Mouse (Mus musculus) intestine, postnatal 0 days (tissue): ENCODE results near the gene Synpo2. TPM values are rescaled to one million over a fixed set of nuclear protein-coding genes. Genes with fewer than 3 reads are reported as not detected.

Source experiments
- ATAC-seq: fragments of 200-750 bp; cut with Nextera tagmentation; 2 replicates; pipeline ENCODE4 v1.8.0; 2017; ENCODE audit warnings: mild to moderate bottlenecking, moderate TSS enrichment, moderate library complexity
- H3K27ac ChIP-seq: fragments of 300-500 bp; sonication (generic); 2 replicates; pipeline ENCODE4 v1.5.1; 2014; ENCODE audit warnings: mild to moderate bottlenecking, low read depth, low read length, moderate library complexity
- H3K27me3 ChIP-seq: fragments of 300-500 bp; sonication (generic); replicated peaks from 2 replicates; pipeline ENCODE4 v1.6.1; 2014; ENCODE audit warnings: low read length, mixed read lengths; ENCODE audit not compliant: control insufficient read depth, insufficient read depth
- H3K36me3 ChIP-seq: fragments of 300-500 bp; sonication (generic); 2 replicates; pipeline ENCODE4 v1.6.1; 2014; ENCODE audit warnings: mild to moderate bottlenecking, moderate library complexity; ENCODE audit not compliant: control insufficient read depth, insufficient read depth
- H3K4me1 ChIP-seq: fragments of 300-500 bp; sonication (generic); replicated peaks from 2 replicates; pipeline ENCODE4 v1.6.1; 2014; ENCODE audit warnings: antibody characterized with exemption, low read length, mixed read lengths; ENCODE audit not compliant: control insufficient read depth, insufficient read depth
- H3K4me2 ChIP-seq: fragments of 300-500 bp; sonication (generic); replicated peaks from 2 replicates; pipeline ENCODE4 v1.6.1; 2014; ENCODE audit warnings: low read depth, mild to moderate bottlenecking, moderate library complexity
- H3K4me3 ChIP-seq: fragments of 300-500 bp; sonication (generic); 2 replicates; pipeline ENCODE4 v1.5.1; 2014; ENCODE audit warnings: low read depth, low read length
- H3K9ac ChIP-seq: fragments of 300-500 bp; sonication (generic); 2 replicates; pipeline ENCODE4 v1.6.1; 2014; ENCODE audit warnings: mild to moderate bottlenecking, low read depth, low read length
- H3K9me3 ChIP-seq: fragments of 300-500 bp; sonication (generic); 2 replicates; pipeline ENCODE4 v1.6.1; 2016; ENCODE audit warnings: mixed run types; ENCODE audit not compliant: control insufficient read depth
- CTCF ChIP-seq: sonication (generic); IDR thresholded peaks from 2 replicates; pipeline ENCODE4 v1.5.1; 2016; ENCODE audit warnings: low read depth, mild to moderate bottlenecking, control low read depth, antibody characterized with exemption, moderate library complexity
- WGBS: fragments of 180-500 bp; shearing (Covaris S2); extraction: QIAGEN DNeasy Blood & Tissue Kit; methylation state at CpG from one replicate; pipeline ENCODE4 v1.1.7; 2014; 5-methylcytosine and 5-hydroxymethylcytosine counted together
- polyA plus RNA-seq: library from polyadenylated mRNA; unstranded; fragments of >200 nt; fragmentation: Nextera tagmentation; extraction: Ambion mirVana; gene quantifications from 2 replicates; pipeline ENCODE4 v1.2.1, GENCODE M21; 2015

Synpo2 gene
- polyA plus RNA-seq, 1 experiment from 2014 or later: 23.9 TPM

- H3K4me2 ChIP-seq: no peak overlapping the region
- no peaks in the 10 kb centered on the region for H3K27me3 ChIP-seq
- no peaks in the 10 kb centered on the region for H3K36me3 ChIP-seq
- no peak for ATAC-seq
- H3K4me1 ChIP-seq: no peaks in the 10 kb centered on the region
- H3K27ac ChIP-seq: no peak overlapping the region
- H3K9me3 ChIP-seq: no peaks in the 10 kb centered on the region
- no peak overlapping the region for H3K4me3 ChIP-seq
- 75% methylated on average over 8 of the region's 8 CpGs for WGBS
- H3K9ac ChIP-seq: no peak overlapping the region
- TF ChIP-seq CTCF: no peak
Measured at GRCm38 (mm10) chr3:123153337-123153736, 82.6 kb downstream of the Synpo2 start.

DNA sequence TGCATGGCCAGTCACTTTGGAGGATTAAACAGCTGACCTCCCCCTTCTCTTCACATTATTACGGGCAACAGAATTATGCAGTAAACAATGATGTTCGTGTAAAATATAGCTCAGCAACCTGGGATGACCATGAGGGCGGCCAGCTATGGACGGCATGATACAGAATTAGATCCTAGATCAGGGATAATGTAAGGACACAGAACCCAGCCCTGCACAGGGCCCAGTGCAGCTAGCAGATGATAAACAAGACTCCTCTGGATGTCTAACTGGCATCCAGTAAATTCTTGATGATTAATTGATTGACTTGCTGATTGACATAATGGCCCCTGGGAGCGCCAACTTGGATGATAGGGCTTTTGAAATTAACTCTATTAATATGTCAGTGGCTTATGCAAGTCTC lies 83.0 kb downstream of the Synpo2 start:
- no peak for ATAC-seq
- Histone ChIP-seq H3K9me3 (no peaks in the 10 kb centered on the region), H3K4me3 (no peak overlapping the region), H3K9ac (no peak overlapping the region), H3K4me2 (no peak overlapping the region), H3K27ac (no peak overlapping the region), H3K27me3 (no peaks in the 10 kb centered on the region), H3K36me3 (no peaks in the 10 kb centered on the region), H3K4me1 (no peaks in the 10 kb centered on the region)
- TF ChIP-seq CTCF: no peak
- WGBS: 86% methylated on average over 5 of the region's 5 CpGs

- no peaks in the 10 kb centered on the region for H3K4me1 ChIP-seq
- no peak for ATAC-seq
- no peaks in the 10 kb centered on the region for H3K9me3 ChIP-seq
- H3K27me3 ChIP-seq: no peaks in the 10 kb centered on the region
- WGBS: 57% methylated on average over 8 of the region's 8 CpGs
- H3K4me2 ChIP-seq: no peak overlapping the region
- no peak overlapping the region for H3K9ac ChIP-seq
- no peak overlapping the region for H3K4me3 ChIP-seq
- no peaks in the 10 kb centered on the region for H3K36me3 ChIP-seq
- no peak overlapping the region for H3K27ac ChIP-seq
- no peak for TF ChIP-seq CTCF
Measured at GRCm38 (mm10) chr3:123150523-123151135, 85.3 kb downstream of the Synpo2 start.

DNA sequence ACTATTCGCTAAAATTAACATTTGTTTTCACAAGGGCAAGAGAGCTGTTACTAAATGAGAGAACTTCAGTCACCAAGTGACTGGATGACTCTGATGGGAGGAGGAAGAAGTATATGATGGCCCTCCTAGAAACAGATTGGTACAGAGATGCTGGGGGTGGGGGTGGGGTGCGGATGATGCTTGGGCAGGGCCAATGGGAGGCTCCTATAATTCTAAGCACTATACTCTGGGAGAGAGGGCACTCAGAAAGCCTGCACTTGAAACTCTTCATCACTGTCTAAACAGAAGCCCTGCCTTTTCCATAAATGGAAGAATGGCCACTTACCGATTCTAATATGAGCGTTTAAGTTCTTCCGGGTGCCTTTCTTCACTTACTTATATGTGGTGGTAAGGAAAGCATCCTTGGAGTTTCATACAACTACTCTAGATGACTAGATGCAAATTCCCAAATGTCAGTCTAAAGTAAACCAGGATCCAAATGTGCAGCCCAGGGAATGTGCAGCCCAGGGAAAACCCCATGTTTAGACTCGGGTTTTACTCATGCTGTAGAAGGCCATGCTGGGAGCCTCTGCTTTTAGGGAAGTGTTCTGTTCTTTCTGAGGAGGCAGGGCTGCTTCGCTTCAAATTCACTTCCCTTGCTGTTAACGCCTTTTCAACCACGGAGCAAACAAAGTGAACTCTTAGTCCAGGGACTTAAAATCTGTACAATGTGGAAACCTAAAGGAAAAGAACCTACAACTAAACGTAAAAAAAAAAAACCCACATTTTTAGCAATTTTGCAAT lies 86.4 kb downstream of the Synpo2 start:
- Histone ChIP-seq H3K27ac (no peak overlapping the region), H3K9ac (no peak overlapping the region), H3K4me1 (no peaks in the 10 kb centered on the region), H3K4me2 (no peak overlapping the region), H3K27me3 (no peaks in the 10 kb centered on the region), H3K36me3 (no peaks in the 10 kb centered on the region), H3K4me3 (no peak overlapping the region), H3K9me3 (no peaks in the 10 kb centered on the region)
- no peak for TF ChIP-seq CTCF
- no peak for ATAC-seq
- 67% methylated on average over 10 of the region's 10 CpGs for WGBS

DNA sequence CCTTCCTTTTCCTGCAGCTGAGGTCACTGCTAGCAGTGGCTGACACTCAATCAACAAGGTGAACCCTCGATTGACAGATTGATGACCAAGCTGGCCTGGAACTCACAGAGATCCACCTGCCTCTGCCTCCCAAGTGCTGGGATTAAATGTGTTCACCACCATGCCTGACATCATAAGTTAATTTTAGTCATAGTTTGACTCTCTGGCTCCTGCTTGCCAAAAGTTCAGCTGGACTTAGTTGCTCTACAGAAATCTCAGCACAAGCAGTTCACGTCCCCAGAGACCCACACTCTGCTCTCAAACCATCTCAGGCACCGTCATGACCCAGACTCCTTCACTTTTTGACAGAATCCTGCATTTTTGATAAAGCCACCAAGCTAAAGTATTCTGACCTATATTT lies 87.3 kb downstream of the Synpo2 start:
- TF ChIP-seq CTCF: no peak
- Histone ChIP-seq H3K36me3 (no peaks in the 10 kb centered on the region), H3K9me3 (no peaks in the 10 kb centered on the region), H3K9ac (no peak overlapping the region), H3K27ac (no peak overlapping the region), H3K4me1 (no peaks in the 10 kb centered on the region), H3K27me3 (no peaks in the 10 kb centered on the region), H3K4me2 (no peak overlapping the region), H3K4me3 (no peak overlapping the region)
- ATAC-seq: no peak
- WGBS: 82% methylated on average over 3 of the region's 3 CpGs

DNA sequence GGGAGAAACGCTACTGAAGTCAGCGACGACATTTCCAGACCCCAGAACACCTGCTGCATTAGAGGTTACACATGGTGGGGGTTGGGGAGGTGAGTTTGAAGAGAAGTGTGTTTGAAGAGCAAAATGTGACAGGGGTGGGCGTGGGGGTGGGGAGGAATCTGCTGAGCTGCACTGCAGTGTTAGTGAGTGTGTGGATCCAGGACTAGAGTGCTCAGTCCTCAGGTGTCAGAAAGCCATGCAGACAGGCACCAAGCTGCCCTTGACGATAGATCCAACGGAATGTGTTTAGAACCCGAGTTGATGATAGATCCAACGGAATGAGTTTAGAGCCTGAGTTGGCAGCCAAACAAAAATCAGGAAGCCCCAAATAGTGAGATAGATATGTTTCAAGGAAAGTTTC lies 89.4 kb downstream of the Synpo2 start:
- Histone ChIP-seq H3K9me3 (no peaks in the 10 kb centered on the region), H3K4me1 (no peaks in the 10 kb centered on the region), H3K27ac (no peak overlapping the region), H3K9ac (no peak overlapping the region), H3K4me3 (no peak overlapping the region), H3K36me3 (no peaks in the 10 kb centered on the region), H3K4me2 (no peak overlapping the region), H3K27me3 (no peaks in the 10 kb centered on the region)
- TF ChIP-seq CTCF: no peak
- no peak for ATAC-seq
- 79% methylated on average over 8 of the region's 8 CpGs for WGBS
